Mouse (Mus musculus) neural tube, embryonic 11.5 days (tissue): ENCODE data around the gene Opcml. TPM values are rescaled to one million over a fixed set of nuclear protein-coding genes. Genes with fewer than 3 reads are reported as not detected.
A peak's percentile ranks its signal among the peaks of the same experiment; 100 is the strongest.

Experiments
- ATAC-seq: fragments of 200-750 bp; cut with Nextera tagmentation; 2 replicates; pipeline ENCODE4 v1.8.0; 2017; ENCODE audit warnings: moderate number of reproducible peaks, mild to moderate bottlenecking, moderate TSS enrichment, moderate library complexity; ENCODE audit not compliant: insufficient read depth, low FRiP score, low TSS enrichment
- DNase-seq: peaks from one replicate; pipeline ENCODE4 v3.0.0-alpha.2; 2015; ENCODE audit warnings: low spot score
- H3K27ac ChIP-seq: fragments of 300-500 bp; sonication (generic); 2 replicates; pipeline ENCODE4 v1.5.1; 2014; ENCODE audit warnings: low read depth, mild to moderate bottlenecking, low read length
- H3K27me3 ChIP-seq: fragments of 300-500 bp; sonication (generic); 2 replicates; pipeline ENCODE4 v1.6.1; 2014; ENCODE audit warnings: mild to moderate bottlenecking, low read length, mixed read lengths; ENCODE audit not compliant: control insufficient read depth, insufficient read depth
- H3K36me3 ChIP-seq: fragments of 300-500 bp; sonication (generic); 2 replicates; pipeline ENCODE4 v1.6.1; 2014; ENCODE audit warnings: mild to moderate bottlenecking, low read length, moderate library complexity, mixed read lengths; ENCODE audit not compliant: control insufficient read depth, insufficient read depth
- H3K4me1 ChIP-seq: fragments of 300-500 bp; sonication (generic); 2 replicates; pipeline ENCODE4 v1.6.1; 2014; ENCODE audit warnings: low read length, mixed read lengths; ENCODE audit not compliant: control insufficient read depth, insufficient read depth
- H3K4me2 ChIP-seq: fragments of 300-500 bp; sonication (generic); 2 replicates; pipeline ENCODE4 v1.6.1; 2014; ENCODE audit warnings: low read depth, mild to moderate bottlenecking, moderate library complexity
- H3K4me3 ChIP-seq: fragments of 300-500 bp; sonication (generic); 2 replicates; pipeline ENCODE4 v1.5.1; 2014; ENCODE audit warnings: low read depth, low read length
- H3K9ac ChIP-seq: fragments of 300-500 bp; sonication (generic); 2 replicates; pipeline ENCODE4 v1.6.1; 2014; ENCODE audit warnings: mild to moderate bottlenecking, low read length
- H3K9me3 ChIP-seq: fragments of 300-500 bp; sonication (generic); 2 replicates; pipeline ENCODE4 v1.6.1; 2016; ENCODE audit warnings: low read length; ENCODE audit not compliant: control insufficient read depth
- WGBS: fragments of 180-500 bp; shearing (Covaris S2); extraction: QIAGEN DNeasy Blood & Tissue Kit; methylation state at CpG from one replicate; pipeline ENCODE4 v1.1.7; 2014; 5-methylcytosine and 5-hydroxymethylcytosine counted together
- polyA plus RNA-seq: library from polyadenylated mRNA; unstranded; fragments of >200 nt; fragmentation: Nextera tagmentation; extraction: Ambion mirVana; gene quantifications from 2 replicates; pipeline ENCODE4 v1.2.1, GENCODE M21; 2014

Gene Opcml
- polyA plus RNA-seq, 1 experiment from 2014 or later = 3.6 TPM

GRCm38 (mm10) chr9:28558628-28559027, 768.1 kb downstream of the Opcml start:
- H3K4me1 ChIP-seq = no peaks in the 10 kb centered on the region
- no peak overlapping the region for H3K4me3 ChIP-seq
- ATAC-seq (no peak), DNase-seq (no peak)
- WGBS = 85% methylated on average over 2 of the region's 2 CpGs
- no peak overlapping the region for H3K27ac ChIP-seq
- no peaks in the 10 kb centered on the region for H3K9me3 ChIP-seq
- no peaks in the 10 kb centered on the region for H3K27me3 ChIP-seq
- no peak overlapping the region for H3K9ac ChIP-seq
- H3K36me3 ChIP-seq = no peaks in the 10 kb centered on the region
- no peak overlapping the region for H3K4me2 ChIP-seq

GRCm38 (mm10) chr9:28561761-28562160, 771.2 kb downstream of the Opcml start:
- H3K4me3 ChIP-seq = no peak overlapping the region
- no peaks in the 10 kb centered on the region for H3K4me1 ChIP-seq
- no peak for DNase-seq
- no peaks in the 10 kb centered on the region for H3K36me3 ChIP-seq
- no peaks in the 10 kb centered on the region for H3K27me3 ChIP-seq
- no peak for ATAC-seq
- H3K9me3 ChIP-seq = no peaks in the 10 kb centered on the region
- H3K4me2 ChIP-seq = no peak overlapping the region
- no peak overlapping the region for H3K27ac ChIP-seq
- no peak overlapping the region for H3K9ac ChIP-seq
- 66% methylated on average over 6 of the region's 6 CpGs for WGBS

- Histone ChIP-seq H3K4me2 (no peak overlapping the region), H3K36me3 (no peaks in the 10 kb centered on the region), H3K9me3 (no peaks in the 10 kb centered on the region), H3K27ac (no peak overlapping the region), H3K9ac (no peak overlapping the region), H3K4me3 (no peak overlapping the region), H3K27me3 (no peaks in the 10 kb centered on the region), H3K4me1 (no peaks in the 10 kb centered on the region)
- DNase-seq = no peak
- no peak for ATAC-seq
- 29% methylated on average over 14 of the region's 14 CpGs for WGBS
These were observed 772.6 kb downstream of the Opcml start for GRCm38 (mm10) chr9:28563066-28563683.

DNA sequence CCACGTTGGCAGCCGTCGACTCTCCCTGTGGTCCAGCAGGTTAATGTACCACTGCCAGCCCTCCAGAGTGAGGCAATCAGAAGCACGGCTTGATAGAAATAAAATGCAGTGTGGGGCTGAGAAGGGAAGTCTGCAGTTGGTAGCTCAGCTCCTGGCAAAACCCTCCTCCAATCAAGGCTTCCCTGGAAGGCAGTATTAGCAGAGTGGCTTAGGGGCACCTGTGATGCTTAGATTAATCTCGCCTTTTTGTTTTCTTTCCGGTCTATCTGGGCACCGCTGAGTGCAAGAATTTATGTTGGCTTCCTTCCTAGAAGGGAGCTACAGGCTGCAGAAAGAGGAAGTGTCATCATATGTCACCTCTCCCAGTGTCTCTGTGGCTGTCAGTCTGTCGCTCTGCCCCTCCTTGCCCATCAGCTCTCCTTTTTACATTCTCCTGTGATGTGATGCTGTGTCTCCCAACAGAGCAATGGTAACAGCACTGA, 778.5 kb downstream of the Opcml start:
- H3K36me3 ChIP-seq = no peaks in the 10 kb centered on the region
- no peak overlapping the region for H3K27ac ChIP-seq
- no peak overlapping the region for H3K4me2 ChIP-seq
- no peaks in the 10 kb centered on the region for H3K9me3 ChIP-seq
- no peak overlapping the region for H3K9ac ChIP-seq
- peaks cover 8% of the 10 kb centered on the region for H3K4me1 ChIP-seq
- DNase-seq = no peak
- no peak for ATAC-seq
- no peaks in the 10 kb centered on the region for H3K27me3 ChIP-seq
- no peak overlapping the region for H3K4me3 ChIP-seq
- WGBS = 31% methylated on average over 8 of the region's 8 CpGs

GRCm38 (mm10) chr9:28569776-28570175, 779.2 kb downstream of the Opcml start:
- WGBS = 49% methylated on average over 2 of the region's 2 CpGs
- H3K27me3 ChIP-seq = no peaks in the 10 kb centered on the region
- no peak overlapping the region for H3K9ac ChIP-seq
- H3K27ac ChIP-seq = no peak overlapping the region
- peaks cover 8% of the 10 kb centered on the region for H3K4me1 ChIP-seq
- H3K36me3 ChIP-seq = no peaks in the 10 kb centered on the region
- no peak overlapping the region for H3K4me3 ChIP-seq
- no peak for DNase-seq
- ATAC-seq = no peak
- no peak overlapping the region for H3K4me2 ChIP-seq
- H3K9me3 ChIP-seq = no peaks in the 10 kb centered on the region

GRCm38 (mm10) chr9:28571682-28572081, 781.1 kb downstream of the Opcml start:
- H3K4me1 ChIP-seq = peaks cover 8% of the 10 kb centered on the region
- ATAC-seq = no peak
- H3K4me3 ChIP-seq = no peak overlapping the region
- WGBS = 64% methylated on average over 2 of the region's 2 CpGs
- H3K27me3 ChIP-seq = no peaks in the 10 kb centered on the region
- no peaks in the 10 kb centered on the region for H3K9me3 ChIP-seq
- no peak overlapping the region for H3K4me2 ChIP-seq
- H3K36me3 ChIP-seq = no peaks in the 10 kb centered on the region
- no peak overlapping the region for H3K27ac ChIP-seq
- H3K9ac ChIP-seq = no peak overlapping the region
- no peak for DNase-seq

GRCm38 (mm10) chr9:28572136-28572774, 781.7 kb downstream of the Opcml start:
- ATAC-seq (no peak; the same call in 1 of the 2 replicates), DNase-seq (peak; percentile 35)
- no peaks in the 10 kb centered on the region for H3K9me3 ChIP-seq
- no peaks in the 10 kb centered on the region for H3K36me3 ChIP-seq
- WGBS = 54% methylated on average over 9 of the region's 9 CpGs
- H3K4me3 ChIP-seq = no peak overlapping the region
- no peak overlapping the region for H3K9ac ChIP-seq
- H3K27ac ChIP-seq = no peak overlapping the region
- H3K27me3 ChIP-seq = no peaks in the 10 kb centered on the region
- peaks cover 8% of the 10 kb centered on the region for H3K4me1 ChIP-seq
- no peak overlapping the region for H3K4me2 ChIP-seq

DNA sequence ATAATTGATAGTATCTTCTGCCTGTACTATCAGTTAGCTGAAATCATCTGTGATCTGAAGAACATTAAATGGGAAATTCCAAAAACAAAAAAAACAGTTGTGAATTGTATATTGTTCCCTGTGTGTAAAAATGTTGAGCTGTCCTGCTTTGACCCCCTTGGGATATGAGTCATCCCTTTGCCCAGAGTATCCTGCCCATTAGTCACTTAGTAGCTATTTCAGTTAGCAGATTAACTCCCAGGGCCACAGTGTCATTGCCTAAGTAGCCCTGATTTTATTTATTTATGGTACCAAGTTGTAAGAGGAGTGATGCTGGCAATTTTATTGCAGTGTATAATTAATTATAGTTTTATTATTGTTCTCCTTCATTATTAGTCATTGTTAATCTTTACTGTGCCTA, 788.2 kb downstream of the Opcml start:
- H3K4me3 ChIP-seq = no peak overlapping the region
- no peaks in the 10 kb centered on the region for H3K36me3 ChIP-seq
- no peak overlapping the region for H3K27ac ChIP-seq
- no peak for ATAC-seq
- H3K9me3 ChIP-seq = no peaks in the 10 kb centered on the region
- no peak for DNase-seq
- H3K4me2 ChIP-seq = no peak overlapping the region
- H3K4me1 ChIP-seq = no peaks in the 10 kb centered on the region
- no peak overlapping the region for H3K9ac ChIP-seq
- no peaks in the 10 kb centered on the region for H3K27me3 ChIP-seq

DNA sequence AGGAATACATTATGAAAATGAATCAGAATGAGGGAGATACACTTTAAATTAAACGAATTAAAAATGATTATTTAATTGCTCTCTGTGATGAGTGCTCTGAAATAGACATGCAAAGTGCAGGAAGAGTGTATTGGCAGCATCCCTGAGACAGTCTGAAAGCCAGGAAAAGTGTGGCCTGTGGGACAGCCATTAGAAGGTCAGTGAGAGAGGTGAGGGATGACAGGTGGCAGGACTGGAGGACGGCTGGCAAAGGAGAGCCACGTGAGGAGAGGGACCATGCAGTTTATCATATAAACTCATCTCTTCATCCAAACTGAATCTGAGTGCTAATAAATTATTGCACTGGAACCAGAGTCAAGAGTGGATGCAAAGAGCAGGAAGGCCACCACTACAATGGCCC, 796.7 kb downstream of the Opcml start:
- WGBS = 77% methylated on average over 3 of the region's 3 CpGs
- Histone ChIP-seq H3K4me1 (no peaks in the 10 kb centered on the region), H3K27me3 (no peaks in the 10 kb centered on the region), H3K9me3 (no peaks in the 10 kb centered on the region), H3K27ac (no peak overlapping the region), H3K36me3 (no peaks in the 10 kb centered on the region), H3K4me3 (no peak overlapping the region), H3K4me2 (no peak overlapping the region), H3K9ac (no peak overlapping the region)
- no peak for DNase-seq
- ATAC-seq = no peak
